Mouse (Mus musculus): Measurements from ENCODE around the gene Kera. TPM values are rescaled to one million over a fixed set of nuclear protein-coding genes. Genes with fewer than 3 reads are reported as not detected.

Gene Kera
- polyA plus RNA-seq, 1 experiment, result not detected

GRCm38 (mm10) chr10:97659489-97659888 lies 52.8 kb downstream of the Kera start:
- TF ChIP-seq GATA1 (IDR thresholded peaks at IDR 0.05; ENCODE audit: borderline replicate concordance, low read length), result no peak
- no peak for TF ChIP-seq FLI1 (IDR thresholded peaks at IDR 0.05; ENCODE audit: low read length)
- Histone ChIP-seq H3K36me3 (replicated peaks; ENCODE audit: low read length) (no peaks in the 10 kb centered on the region), H3K9me3 (no peaks in the 10 kb centered on the region), H3K27me3 (replicated peaks) (no peaks in the 10 kb centered on the region), H3K4me3 (replicated peaks) (no peak overlapping the region), H3K4me1 (no peaks in the 10 kb centered on the region)

Other genes starting within 250 kb of the Kera start
- not detected in 2 replicates for gene Dcn, start 127.3 kb upstream of the Kera start, polyA plus RNA-seq (2012; ENCODE audit: insufficient read depth, low replicate concordance)
- not detected in 2 replicates for gene Lum, start 41.8 kb upstream of the Kera start, polyA plus RNA-seq (2012; ENCODE audit: insufficient read depth, low replicate concordance)
- gene Epyc, start 37.2 kb downstream of the Kera start, polyA plus RNA-seq (2012; ENCODE audit: insufficient read depth, low replicate concordance), result not detected in 2 replicates
- not detected in 2 replicates for gene Ccer1, start 86.2 kb downstream of the Kera start, polyA plus RNA-seq (2012; ENCODE audit: insufficient read depth, low replicate concordance)
- not detected in 2 replicates for gene C030005K15Rik, start 119.9 kb downstream of the Kera start, polyA plus RNA-seq (2012; ENCODE audit: insufficient read depth, low replicate concordance)